Mouse (Mus musculus) lung, postnatal 4 days (tissue): Measurements from ENCODE around the gene Kmt2a.

Experiments
- DNase-seq, 2 experiments: peaks; one replicate each; pipeline ENCODE4 v3.0.0; 2021

Kmt2a gene

GRCm38 (mm10) chr9:44879694-44880271 lies 1.3 kb downstream of the Kmt2a start:
- DNase-seq: peak in 1 of 2 experiments; percentile 15

GRCm38 (mm10) chr9:44878776-44879500 lies 2.2 kb downstream of the Kmt2a start:
- no peak for DNase-seq

DNA sequence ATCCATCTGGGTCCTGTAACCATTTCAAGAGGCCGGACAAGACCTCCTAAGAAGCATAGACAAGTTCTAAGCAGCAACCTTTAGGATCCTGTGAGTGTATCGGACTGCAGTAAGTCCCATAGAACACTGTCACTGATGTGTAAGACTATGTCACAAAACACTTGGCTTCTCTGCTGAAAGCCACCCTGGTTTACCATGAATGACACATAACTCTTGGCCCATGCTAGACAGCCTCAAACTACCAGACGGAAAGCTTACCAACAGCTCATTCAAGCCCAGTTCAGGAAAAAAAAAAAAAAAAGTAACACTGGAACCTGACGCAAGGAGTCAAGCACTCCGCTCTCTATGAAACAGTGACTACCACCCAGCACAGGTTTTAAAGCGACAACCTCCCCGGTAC lies 3.4 kb downstream of the Kmt2a start:
- no peak for DNase-seq

DNA sequence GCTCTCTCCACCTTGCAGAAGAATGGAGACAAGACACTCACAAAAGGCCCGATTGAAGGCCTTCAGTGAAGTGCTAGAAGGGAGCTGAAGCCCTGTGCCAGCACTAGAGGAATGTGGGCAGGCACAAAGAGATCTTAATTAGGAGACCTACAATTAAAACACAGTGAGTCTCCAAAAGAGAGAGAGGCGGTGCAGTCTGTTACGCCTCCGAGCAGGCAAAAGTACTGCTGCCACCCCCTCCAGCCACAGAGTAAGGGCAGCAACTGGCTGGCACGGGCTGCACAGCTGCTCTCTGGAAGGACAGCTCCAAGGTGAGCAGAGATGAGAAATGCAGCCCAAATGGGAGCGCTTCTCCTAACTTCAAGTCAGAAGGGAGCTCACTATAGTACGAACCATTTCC lies 5.6 kb downstream of the Kmt2a start:
- no peak for DNase-seq

GRCm38 (mm10) chr9:44874198-44874597 lies 6.9 kb downstream of the Kmt2a start:
- DNase-seq: no peak

- no peak for DNase-seq
Measured at GRCm38 (mm10) chr9:44873665-44874064, 7.4 kb downstream of the Kmt2a start.

DNA sequence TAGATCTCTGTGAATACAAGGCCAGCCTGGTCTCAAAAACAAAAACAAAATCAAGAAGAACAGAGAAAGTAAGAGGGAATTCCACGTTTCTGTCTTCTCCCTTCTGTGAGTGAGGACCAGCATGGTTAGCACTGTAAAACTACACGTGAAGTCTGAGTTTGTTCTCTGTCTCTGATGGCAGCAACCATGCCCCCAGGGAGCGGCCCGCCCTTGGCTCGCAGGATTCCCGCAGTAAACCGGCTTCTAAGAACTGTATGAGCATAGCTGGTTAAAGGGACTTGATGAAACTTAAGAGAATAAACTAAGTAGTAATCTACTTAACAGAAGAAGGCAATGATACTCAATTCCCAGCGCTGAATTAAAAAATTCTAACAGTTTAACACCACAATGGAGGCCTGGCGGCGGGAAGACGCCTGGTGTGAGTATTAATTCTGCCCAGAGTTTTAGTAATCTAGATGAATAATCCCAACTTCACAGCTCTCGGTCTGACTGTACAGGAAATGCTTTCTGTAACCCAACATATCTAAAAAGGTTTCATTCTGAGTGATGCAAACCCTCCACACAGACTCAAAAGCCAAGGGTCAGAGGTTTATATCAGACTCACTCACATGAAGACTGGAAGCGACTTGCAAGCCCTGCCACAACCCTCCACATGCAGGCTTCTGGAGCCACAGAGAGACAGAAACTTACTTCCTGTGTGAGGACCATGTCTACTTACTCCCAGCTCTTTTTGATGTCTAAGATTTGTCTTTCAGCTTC lies 12.6 kb downstream of the Kmt2a start:
- no peak for DNase-seq

DNA sequence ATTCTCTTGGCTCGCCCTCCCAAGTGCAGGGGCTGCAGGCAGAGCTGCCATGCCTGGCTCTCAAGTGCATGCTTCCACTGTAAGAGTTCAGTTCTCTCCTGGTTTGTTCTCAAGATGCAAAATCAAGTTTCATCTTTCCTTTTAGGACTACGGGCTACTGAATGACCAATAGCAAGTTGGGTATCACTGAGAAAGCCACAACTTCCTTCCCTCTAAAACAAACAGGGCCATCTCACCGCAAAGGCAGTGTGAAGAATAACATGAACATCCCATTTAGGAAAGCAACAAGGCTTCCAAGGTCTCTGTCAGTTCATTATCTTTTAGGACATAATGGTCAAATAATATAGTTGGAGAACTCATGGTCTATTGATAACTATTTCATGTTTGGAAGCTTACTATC lies 13.4 kb downstream of the Kmt2a start:
- no peak for DNase-seq

DNA sequence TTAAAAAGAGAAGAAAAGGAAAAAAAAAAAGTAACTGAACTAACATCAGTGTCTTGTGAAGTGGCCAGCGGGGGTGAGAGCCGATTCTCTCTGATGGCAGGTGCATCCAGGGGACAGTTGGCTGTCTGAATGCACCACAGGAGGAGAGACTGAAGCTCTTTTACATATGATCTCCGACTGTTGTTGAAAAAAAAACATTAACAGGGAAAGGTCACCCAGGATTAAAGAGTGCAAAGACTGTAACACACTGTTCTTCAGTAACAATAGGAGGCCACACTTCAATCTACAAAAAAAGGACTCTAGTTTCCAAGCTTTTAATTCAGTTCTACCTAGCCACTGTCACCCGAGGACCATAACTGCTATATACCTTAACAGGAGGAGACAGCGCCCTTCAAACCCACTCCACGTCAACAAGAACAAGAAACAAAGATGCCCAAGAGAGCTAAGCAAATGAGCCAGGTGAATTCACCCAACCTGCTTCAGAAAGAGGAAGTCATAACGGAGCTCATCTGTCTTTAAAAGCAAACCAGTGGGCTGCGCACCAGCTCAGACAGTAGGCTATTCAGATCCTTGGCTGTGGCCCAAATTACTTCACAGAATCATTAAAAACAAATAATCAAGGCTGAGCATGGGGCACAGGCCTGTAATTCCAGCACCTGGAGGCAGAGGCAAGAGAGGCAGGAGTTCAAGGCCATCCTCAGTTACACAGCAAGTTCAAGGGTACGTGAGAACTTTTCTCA lies 14.4 kb downstream of the Kmt2a start:
- no peak for DNase-seq

GRCm38 (mm10) chr9:44861121-44861520 lies 20.0 kb downstream of the Kmt2a start:
- no peak for DNase-seq

DNA sequence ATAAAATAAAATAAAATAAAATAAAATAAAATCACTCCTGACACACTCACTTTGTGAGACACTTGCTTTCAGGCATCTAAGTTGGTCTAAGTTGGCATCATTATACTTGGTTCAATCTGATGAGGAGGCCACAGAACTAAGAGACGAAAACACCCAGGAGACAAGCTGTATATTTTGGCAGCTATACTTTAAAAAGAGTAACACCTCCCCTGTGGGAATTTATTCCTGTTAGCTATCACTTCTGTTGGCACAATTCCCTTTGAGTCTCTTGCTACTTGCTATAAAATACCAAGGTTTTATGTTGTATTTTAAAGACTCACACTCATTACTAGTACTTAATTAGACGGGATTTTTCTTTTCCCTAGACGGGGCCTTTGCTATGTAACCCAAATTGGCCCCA lies 22.4 kb downstream of the Kmt2a start:
- DNase-seq: no peak

- no peak for DNase-seq
Measured at GRCm38 (mm10) chr9:44857405-44857992, 23.6 kb downstream of the Kmt2a start.

DNA sequence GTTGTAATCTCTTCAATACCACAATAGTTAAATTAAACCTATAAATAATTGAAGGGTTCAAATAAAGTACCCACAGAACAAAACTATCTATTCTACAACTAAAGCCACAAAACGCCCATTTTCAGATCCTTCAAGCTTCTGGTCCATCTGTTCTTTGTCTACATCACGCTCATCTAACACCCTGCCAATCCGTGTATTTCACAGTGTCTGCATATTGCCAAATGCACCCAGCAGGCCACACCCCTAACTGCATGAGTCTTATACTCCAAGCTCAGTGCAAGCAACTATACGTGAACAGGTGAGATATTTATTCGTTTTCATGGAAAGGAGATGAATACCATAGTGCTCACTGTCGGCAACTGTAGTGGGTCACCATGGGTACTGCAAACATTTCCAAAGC lies 25.9 kb downstream of the Kmt2a start:
- no peak for DNase-seq

GRCm38 (mm10) chr9:44847446-44847845 lies 33.6 kb downstream of the Kmt2a start:
- no peak for DNase-seq

GRCm38 (mm10) chr9:44841241-44841640 lies 39.9 kb downstream of the Kmt2a start:
- peak in 1 of 2 experiments; percentile 23 for DNase-seq

- peak; percentile 72 to 85 for DNase-seq
Measured at GRCm38 (mm10) chr9:44836439-44836838, 44.7 kb downstream of the Kmt2a start.

- DNase-seq: no peak
Measured at GRCm38 (mm10) chr9:44832356-44832755, 48.7 kb downstream of the Kmt2a start.

DNA sequence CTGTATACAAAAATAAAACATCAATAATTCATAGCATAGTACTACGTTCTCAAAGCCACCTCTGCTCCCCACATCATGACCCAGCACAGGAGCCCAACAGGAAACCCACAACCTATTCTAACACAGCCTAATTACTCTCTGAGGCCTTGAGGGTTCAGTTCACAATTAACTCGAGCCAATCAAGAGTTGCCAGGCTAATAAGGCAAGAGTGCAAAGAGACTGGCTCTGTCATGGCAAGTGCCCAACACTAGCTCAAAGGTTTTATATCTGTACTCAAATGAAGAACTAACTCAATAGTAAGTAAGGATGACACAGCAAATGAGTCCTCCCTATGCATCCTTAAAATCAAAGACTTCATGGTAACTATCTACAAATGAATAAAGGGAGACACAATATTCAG lies 50.6 kb downstream of the Kmt2a start:
- DNase-seq: no peak

- no peak for DNase-seq
Measured at GRCm38 (mm10) chr9:44828944-44829343, 52.2 kb downstream of the Kmt2a start.

- no peak for DNase-seq
Measured at GRCm38 (mm10) chr9:44826660-44827059, 54.4 kb downstream of the Kmt2a start.

- no peak for DNase-seq
Measured at GRCm38 (mm10) chr9:44819920-44820827, 60.9 kb downstream of the Kmt2a start.

DNA sequence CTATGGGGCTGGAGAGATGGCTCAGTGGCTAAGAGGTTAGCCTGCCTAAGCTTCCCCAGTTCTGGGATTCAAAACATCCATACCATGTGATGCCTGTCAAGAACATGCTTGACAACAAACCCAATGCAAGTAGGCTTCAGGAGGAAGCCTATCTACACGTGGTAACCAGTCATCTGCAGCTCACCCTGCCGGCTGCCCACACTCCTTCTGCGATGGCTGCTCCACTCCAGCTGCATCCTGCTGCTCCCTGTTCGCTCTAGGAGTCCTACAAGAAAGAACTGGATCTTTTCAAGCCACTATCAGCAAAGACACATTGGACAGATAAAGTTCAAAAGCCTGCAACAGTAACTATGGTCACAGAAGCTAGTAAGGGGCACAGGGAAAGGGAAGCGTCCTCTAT lies 63.6 kb downstream of the Kmt2a start:
- no peak for DNase-seq
